Mouse (Mus musculus) kidney, adult 2 months (tissue): ENCODE measurements around the gene Tnni2.

Source experiments
- CTCF ChIP-seq: fragments of 200-500 bp; conservative IDR thresholded peaks from 2 replicates; pipeline ENCODE4 v1.5.1; 2011; ENCODE audit warnings: low read depth, mild to moderate bottlenecking, control low read depth, low read length, moderate library complexity, mixed read lengths; ENCODE audit not compliant: insufficient read depth, insufficient read length
- POLR2A ChIP-seq: fragments of 200-500 bp; IDR thresholded peaks from one replicate; pipeline ENCODE4 v1.6.1; 2011; ENCODE audit warnings: low read depth, low read length, control low read depth

DNA sequence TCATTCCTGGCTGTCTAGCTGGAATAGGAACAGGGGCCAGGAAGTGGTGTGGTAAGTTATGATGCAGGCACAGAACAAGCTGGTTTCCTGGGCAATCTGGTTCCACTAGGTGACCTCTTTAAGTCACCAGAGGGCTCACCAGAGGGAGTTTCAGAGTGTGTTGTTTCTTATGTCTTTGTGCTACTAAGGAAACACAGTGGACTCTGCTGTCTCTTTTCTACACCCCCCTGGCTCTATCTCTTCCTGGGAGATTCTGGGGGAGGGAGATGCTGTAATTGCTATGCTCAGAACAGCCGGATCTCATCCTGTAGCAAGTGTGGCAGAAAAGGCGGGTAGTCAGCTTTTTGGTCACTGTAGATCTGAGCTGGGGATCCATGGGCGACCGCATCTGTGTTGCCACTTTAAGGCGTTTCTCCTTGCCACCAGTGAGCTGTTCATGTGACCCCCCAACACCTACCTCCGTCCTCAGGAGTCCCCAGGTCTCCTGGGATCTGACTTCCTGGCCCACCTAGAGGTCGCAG, 28.6 kb downstream of the Tnni2 start:
- no peak for TF ChIP-seq POLR2A
- no peak for TF ChIP-seq CTCF
